Mouse (Mus musculus) heart, postnatal 10 days (tissue): ENCODE results near the gene Phb. TPM values are rescaled to one million over a fixed set of nuclear protein-coding genes. Genes with fewer than 3 reads are reported as not detected.
"Not testable (repeated sequence)": the region's sequence is repeated elsewhere in the genome, so short reads cannot be mapped to it uniquely, and the experiment has no call there.

Source experiments
- DNase-seq, 2 experiments: peaks; one replicate each; pipeline ENCODE4 v3.0.0; 2021
- intact Hi-C: fragments of 180-260 bp; cut with DNase I; formaldehyde crosslinking; loops from one replicate; pipeline ENCODE4 v1.15.1; 2025
- total RNA-seq, 2 experiments: library from RNA; stranded (reverse); gene quantifications; 2 replicates each; pipeline ENCODE4 v1.2.3; 2021

Phb gene
- total RNA-seq, 2 experiments from 2014 or later, result 337 to 343 TPM

DNA sequence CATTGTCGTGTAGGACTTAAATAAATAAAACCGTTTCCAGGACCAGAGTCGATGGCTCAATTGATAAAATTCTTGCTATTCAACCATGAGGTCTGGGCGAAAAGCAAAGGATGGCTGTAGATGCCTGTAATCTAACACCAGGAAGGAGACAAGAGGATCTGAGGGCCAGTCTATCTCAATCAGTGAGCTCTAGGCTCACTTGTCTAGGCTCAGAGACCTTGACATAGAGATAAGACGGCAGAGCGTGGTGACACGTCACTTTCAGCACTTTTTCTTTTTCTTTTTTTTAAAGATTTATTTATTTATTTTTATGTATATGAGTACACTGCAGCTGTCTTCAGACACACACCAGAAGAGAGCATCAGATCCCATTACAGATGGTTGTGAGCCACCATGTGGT lies 17.2 kb upstream of the Phb start:
- no peak for DNase-seq
- intact Hi-C loops, result loop anchor here (1.0 to 2.0 kb wide), 2 partner anchors 63 to 116 kb away; partner anchors contain the start of gene Ngfr

DNA sequence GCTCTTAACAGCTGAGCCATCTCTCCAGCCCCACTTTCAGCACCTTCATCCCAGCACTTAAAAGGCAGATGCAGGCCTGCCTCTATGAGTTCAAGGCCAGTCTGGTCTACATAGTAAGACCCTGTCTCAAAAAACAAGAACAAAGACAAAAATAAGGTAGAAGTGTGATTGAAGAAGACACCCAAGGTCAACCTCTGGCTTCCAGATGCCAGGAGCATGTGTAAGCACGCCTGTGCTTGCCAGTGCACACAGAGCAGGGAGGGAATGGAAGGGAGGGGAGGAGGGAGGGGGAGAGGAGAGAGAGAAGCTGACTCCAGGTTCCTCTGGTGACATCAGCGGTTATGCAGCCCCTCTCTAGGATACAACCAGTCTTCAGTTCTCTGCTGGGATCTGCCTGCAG lies 16.8 kb upstream of the Phb start:
- intact Hi-C loops, result no loop called here
- no peak for DNase-seq

DNA sequence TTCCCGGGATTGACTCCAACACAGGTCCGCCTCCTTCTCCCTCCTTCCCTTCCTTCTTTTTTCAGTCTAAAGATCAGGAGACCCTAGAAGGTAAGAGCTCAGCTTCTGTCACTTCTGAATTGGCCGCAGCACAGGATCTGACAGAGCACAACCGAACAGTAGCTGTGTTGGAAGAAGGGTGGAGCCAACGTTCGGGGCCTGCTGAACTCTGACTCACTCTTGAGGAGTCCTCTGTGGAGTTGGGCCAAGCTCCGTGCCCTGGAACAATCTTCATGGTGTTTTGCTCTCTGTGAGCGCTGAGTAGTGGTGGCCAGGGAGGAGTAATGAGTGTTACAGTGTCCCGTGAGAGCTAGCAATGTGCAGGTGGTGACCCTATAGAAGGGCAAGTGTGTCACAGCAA lies 15.8 kb upstream of the Phb start:
- no peak for DNase-seq
- intact Hi-C loops, result no loop called here

DNA sequence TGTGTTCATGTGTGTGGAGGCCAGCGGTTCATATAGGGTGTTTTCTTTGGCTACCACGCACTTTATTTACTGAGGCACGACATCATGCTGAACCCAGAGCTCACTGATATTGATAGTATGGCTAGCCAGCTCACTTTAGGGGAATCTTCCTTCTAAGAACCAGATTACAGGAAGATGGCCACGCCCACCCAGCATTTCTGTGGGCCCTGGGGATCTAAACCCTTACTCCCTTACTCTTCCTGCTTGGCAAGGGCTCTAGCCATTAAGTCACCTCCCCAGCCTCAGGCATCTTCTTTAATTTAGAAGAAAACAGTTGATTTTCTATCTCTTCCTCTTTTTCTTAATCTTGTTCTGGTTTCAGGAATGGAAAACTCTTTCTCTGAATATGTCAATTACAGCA lies 9.3 kb upstream of the Phb start:
- intact Hi-C loops, result no loop called here
- no peak for DNase-seq

DNA sequence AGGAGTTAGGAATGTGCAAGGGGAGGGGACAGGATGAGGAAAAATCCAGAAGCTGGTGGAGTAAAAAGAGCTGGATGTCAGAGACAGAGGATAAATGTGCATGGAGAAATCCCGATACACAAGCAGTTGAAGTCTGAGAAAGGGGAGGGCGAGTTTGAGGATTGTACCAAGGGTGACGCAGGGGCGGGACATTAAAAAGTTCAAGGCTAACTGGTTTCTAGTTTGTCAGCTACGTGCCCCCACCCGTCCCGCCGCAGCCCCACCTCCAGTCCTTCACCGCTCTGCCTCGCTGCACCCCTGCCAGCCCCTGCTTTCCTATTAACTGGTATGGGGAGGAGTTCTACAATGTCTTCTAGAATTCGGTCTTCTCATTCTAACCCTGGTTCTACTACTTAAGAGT lies 420 bp downstream of the Phb start:
- no peak for DNase-seq
- intact Hi-C loops, result no loop called here

DNA sequence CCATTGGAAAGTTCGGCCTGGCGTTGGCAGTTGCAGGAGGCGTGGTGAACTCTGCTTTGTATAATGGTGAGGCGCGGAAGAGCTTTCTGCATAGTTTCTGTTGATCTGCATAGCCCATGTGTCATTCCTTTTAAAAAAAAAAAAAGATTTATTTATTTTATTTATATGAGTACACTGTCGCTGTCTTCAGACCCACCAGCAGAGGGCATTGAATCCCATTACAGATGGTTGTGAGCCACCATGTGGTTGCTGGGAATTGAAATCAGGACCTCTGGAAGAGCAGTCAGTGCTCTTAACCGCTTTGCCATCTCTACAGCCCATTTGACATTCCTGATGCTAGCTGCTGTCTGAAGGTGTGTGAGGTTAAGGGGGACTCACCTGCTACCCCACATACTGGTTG lies 1.3 kb downstream of the Phb start:
- intact Hi-C loops, result not testable (repeated sequence)

DNA sequence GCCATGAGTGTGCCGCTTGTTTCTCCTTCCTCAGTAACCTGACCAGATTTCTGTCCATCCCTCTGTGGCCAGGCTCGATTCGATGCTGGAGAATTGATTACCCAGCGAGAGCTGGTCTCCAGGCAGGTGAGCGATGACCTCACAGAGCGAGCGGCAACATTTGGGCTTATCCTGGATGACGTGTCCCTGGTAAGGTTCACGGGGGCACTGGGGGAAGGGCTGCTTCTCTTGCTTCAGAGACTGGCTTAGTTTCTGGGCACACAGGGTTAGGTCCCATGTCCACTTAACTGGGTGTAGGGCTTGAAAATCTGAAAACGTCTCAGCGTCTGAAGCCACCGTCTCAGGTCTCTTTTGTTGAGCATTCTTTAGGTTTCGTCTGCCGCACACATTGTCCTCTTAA lies 8.7 kb downstream of the Phb start:
- intact Hi-C loops, result no loop called here
- DNase-seq, result no peak

More for the DNA sequence above, 1.3 kb downstream of the Phb start:
- not testable (repeated sequence) for DNase-seq

DNA sequence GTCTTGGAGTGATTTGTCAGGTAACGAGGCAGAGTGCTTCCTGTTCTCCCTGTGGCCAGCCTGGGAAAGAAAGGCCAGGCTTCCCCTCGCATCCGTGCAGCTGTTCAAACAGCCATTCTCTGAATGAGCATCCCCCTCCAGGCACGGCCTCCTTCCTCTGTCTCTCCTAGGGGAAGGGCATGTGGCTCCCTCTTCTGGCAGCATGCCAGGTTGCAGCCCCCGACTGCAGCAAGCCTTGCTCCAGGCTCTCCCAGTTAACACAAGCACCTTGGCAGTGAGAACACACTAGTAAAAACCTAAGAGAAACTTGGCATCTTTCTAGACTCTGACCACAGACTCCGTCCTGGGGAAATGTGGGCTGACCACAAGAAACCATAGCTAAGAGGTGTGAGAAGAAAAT lies 9.6 kb downstream of the Phb start:
- intact Hi-C loops, result no loop called here
- peak; percentile 59 to 61 for DNase-seq

DNA sequence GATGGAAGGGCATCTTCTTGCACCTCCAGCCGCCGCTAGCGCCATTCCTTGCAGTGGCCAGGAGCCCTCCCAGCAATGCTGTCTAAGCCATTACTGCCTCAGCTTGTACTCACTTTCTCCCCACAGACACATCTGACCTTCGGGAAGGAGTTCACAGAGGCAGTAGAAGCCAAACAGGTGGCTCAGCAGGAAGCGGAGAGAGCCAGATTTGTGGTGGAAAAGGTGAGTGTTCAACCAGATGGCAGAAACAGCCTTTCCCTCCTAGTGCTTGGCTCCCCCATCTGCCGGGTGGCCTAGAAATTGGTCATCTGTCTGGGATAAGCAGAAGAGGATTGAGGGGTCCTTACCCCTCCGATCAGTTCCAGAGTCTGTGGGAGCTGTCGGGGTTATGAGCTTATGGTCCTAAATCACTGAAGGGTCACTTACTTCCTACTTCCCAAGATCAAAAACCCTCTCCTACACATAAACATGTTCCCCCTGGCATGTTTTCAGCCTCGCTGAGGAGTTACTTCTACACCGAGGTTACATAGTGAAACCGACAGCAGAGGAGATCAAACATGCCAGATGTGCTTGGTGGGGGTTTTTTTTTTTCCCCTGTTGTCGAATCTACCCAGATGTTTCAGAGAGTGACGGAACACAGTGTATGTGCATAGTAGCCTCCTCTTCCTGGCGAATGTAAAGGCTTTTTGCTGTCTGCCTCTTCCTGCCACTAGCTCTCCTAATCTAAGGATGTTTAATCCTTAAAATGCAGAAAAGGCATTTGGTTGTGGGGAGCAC lies 11.4 kb downstream of the Phb start:
- no peak for DNase-seq
- intact Hi-C loops, result no loop called here

DNA sequence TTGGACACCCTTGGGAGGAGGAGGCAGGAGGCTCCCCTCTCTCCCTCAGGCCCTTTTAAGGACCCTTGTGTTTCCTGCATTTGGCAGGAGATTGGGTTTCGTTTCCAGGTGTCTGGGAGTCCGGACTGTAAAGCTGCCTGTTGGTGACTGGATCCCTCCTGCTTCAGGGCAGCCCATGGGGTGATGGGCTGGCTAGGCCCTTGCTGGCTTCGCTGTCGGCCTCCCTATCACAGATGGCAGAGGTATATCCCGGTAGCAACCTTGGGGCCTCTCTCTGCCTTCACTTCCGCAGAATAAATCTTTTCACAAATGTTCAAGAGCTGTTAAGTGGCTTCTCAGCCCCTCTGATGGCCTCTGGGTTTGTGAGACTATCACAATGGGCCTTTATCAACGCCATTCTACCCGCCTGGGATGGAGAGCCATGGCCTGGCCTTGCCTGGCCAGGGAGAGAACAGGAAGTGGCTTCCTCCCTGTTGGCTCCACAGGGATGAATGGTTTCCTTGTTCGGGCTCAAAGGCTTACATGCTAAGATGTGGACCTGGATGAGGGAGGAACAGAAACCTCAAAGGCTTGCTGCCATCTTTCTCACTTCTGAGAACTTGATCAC lies 15.3 kb downstream of the Phb start:
- DNase-seq, result no peak
- intact Hi-C loops, result no loop called here

DNA sequence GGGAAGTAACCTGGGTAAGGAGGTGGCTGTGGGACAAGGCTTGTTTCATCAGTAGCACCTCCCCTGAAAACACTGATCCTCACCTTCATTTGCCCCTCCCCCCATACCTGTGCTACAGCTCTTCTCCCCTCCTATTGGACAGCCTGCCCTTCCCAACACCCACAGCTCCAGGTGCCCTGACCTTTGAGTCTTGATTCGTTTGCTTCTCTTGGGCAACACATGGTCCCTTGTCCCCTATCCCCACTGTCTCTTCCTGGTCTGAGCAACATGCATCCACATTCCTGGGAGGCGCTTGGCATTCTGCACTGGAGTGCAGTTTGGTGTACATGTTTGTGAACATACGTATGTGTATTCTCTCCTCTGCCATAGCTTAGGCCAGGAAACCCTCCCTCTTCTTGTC lies 16.2 kb downstream of the Phb start:
- intact Hi-C loops, result no loop called here
- no peak for DNase-seq

DNA sequence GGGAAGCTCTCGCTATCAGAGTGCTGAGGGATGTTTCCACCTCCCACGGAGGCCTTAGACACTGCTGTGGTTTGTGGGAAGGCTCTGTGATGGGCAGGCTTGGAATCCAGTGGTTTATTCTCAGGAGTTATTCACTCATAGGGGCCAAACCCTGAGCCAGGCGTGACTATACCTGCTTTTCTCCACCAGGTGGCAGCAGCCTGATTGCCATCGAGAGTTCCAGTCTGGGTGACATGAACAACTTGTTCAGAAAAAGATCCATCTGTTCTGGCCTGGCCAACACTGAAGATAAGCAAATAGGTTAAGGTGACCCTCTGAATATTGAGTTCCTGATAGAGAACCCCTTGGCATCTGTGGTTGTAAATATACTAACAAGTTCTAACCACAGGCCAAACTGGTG lies 19.3 kb downstream of the Phb start:
- DNase-seq, result peak; percentile 83 to 88
- intact Hi-C loops, result loop anchor here (1.0 kb wide), 1 partner anchor 65 kb away; no protein-coding TSS in a partner anchor

DNA sequence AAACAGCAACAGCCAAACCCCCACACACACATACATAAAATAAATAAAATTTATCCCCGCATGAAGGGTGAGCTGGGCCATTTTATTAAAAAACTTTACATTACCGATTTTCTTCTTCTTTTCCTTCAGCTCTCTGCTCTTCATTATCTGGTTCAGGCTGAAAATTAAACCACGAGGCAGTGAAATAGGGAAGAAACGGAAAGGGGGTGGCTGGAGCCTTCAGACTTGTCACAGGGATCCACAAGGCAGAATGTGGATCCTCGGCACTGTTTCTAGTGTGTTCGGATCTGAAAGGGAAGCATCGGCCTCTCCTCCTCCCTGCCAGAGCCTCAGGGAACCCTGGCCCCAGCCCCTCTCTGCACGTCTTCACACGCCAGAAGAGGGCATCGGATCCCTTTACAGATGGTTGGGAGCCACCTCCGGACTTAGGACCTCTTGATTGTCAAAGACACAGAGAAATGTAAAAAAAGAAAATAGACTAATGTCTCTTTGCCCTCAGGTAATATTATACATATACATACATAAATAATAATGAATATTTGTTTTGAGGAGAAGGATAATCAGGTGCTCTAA lies 20.4 kb downstream of the Phb start:
- DNase-seq, result no peak
- intact Hi-C loops, result no loop called here

DNA sequence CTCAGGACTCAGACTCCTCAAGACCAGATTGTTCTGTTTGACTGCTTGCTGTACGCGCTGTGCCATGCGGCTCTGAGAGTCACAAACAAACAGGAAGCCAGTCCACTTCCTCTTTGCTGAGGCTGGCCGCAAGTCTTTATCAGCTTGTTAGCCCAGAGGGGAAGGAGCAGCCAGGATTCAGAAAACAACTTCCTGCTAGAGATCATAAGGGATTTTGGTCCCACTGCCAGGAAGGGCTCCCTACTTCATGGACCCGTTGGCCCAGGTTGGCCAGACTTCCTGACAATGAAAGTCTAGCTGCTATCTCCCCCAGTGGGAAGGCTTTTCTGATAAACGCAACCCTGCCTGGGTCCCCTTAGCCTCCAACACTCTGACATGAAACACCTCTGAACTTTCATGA lies 21.8 kb downstream of the Phb start:
- peak; percentile 58 to 66 for DNase-seq
- intact Hi-C loops, result no loop called here

DNA sequence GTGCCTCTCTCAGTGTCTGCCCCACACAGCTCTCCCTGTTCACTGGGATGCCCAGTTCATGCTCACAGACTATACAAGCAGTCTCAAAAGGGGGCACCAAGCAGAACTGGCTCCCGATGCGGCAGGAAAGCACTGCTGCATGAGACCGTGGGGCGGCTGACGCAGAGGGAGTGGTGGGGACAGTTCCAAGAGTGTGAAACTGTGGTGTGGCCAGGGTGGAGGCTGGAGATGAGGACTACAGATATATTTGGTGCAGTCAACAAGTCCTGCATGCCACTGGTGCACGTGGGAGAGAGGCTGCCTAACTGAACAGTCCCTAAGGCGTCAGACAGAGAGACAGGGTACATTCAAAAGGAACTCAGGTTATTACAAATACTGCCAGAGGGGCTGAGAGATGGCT lies 22.2 kb downstream of the Phb start:
- intact Hi-C loops, result no loop called here

DNA sequence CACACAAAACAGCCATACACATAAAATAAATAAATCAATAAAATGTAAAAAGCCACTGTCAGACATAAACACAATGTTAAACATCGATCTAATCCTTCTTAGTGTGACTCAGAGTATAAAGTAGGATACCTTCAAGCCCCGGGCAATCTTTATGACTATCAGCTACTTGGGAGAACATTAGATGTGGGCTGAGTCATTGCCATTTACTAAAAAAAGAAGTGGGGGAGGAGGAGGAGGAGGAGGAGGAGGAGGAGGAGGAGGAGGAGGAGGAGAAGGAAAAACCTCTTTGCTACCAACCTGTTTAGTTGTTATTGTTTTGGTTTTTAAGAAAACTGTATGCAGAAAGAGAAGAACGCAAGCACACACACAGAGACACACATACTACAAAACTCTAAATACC lies 22.8 kb downstream of the Phb start:
- DNase-seq, result no peak
- intact Hi-C loops, result no loop called here

More for the DNA sequence above, 22.2 kb downstream of the Phb start:
- DNase-seq, result peak; percentile 29 to 45

DNA sequence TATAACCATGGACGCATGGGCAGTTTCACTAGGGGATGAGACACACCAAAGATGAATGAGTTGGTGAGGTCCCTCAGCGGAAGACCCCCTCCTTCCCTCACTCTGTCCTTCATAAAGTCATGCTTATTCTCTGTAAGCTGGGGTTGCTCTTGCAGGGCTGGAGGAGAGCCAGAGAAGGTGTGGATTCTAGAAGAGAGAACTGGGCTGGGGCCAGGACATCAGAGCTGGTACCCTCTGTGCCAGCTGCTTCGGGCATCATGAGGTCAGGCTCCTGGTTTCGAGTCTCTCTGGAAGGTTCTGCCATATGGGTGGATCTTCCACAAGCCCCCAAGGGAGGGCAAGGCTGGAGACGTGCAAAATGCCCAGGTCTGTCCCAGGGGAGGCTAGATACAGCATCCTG lies 31.8 kb downstream of the Phb start:
- DNase-seq, result no peak
- intact Hi-C loops, result no loop called here

DNA sequence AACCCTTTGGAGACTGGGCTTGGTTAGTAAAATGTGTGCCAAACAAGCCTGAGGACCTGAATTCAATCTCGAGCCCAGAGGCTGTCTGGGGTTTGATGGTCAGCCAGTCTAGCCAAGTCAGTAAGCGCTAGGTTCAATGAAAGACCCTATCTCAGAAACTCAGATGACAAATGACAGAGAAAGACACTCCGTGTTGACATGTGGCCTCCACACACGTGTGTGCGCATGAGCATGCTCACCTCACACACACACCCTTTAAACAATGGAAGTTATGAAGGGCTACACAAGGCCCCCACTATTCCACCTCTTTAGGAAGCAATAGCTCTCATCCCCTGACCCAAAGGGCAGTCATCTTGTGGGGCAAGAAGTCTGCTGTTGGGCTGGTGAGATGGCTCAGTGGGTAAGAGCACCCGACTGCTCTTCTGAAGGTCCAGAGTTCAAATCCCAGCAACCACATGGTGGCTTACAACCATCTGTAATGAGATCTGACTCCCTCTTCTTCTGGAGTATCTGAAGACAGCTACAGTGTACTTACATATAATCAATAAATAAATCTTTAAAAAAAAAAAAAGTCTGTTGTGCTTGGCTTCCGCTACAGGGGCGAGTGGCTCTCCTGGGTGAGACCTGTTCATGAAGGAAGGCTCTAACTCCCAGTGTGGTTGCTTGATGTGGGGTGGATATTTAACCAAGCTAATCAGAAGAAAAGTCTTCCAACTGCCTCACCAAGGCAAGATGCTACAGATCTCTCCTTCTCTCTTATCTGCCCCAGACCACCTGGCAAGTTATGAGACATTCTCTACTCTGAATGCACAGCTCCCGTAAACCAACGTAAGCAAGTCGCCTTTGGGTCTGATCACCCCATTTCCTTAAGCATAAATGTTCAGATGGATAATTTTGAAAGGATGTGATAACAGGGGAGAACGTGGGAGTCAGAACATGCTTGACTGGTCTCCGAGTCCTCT lies 34.3 kb downstream of the Phb start:
- DNase-seq, result no peak

DNA sequence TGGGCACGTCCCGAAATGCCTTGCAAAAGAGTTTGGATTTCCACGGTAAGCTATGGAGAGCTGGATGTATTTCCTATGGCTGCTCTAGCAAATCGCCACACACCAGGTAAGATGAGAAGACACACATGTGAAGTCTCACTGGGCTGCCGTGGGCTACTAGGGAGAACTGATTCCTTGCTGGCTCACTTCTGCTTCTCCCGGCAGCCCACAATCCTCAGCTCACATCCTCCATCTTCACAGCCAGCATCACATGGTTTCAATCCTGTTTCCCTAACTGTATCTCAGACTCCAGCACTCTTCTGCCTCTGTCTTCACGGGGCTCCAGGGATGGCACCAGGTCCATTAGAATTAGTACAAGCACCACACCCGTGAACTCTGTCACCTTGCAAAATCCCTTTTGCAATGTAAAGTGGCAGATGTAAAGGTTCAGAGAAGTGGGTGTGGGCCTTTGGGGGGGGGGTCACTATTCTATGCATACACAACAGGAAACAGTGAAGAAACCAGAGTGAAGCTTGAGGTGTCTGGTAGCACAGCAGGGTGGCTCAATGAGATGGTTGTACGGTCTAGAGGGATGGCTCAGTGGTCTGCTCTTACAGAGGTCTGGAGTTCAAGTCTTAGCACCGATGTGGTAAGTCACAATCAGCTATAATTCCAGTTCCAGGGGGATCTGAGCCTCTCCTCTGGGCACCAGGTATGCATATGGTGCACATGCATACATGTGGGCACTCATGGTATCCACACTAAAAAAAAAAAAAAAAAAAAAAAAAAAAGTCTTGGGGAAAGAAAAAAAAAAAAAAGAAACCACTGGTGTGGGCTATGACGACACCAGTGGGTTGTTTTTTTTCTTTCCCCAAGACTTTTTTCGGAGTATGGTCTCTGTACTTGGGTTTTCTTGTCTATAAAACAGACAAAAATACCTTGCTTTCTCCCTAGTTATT lies 37.5 kb downstream of the Phb start:
- DNase-seq, result no peak
- intact Hi-C loops, result no loop called here

More for the DNA sequence above, 34.3 kb downstream of the Phb start:
- intact Hi-C loops, result no loop called here

DNA sequence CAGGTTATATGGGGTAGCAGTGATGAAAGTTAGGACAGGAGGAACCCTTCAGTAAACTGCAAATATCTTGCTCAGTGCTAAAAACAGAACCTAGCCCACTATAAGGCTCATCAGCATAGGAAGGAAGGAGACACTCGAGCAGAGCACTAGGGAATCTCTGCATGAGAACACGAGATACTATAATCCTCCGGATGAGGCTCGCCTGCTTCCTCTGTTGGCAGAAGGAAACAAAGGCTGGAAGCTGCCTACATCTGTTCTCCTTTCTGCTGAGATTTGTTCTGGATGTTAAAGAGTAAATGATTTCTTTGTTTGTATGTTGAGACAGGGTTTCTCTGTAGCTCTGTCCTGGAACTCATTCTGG lies 38.2 kb downstream of the Phb start:
- DNase-seq, result no peak
- intact Hi-C loops, result no loop called here
